Mouse (Mus musculus): Measurements from ENCODE around the gene H2-D1. TPM values are rescaled to one million over a fixed set of nuclear protein-coding genes. Genes with fewer than 3 reads are reported as not detected.
A peak's percentile ranks its signal among the peaks of the same experiment; 100 is the strongest.

H2-D1 gene
- polyA plus RNA-seq, 1 experiment from 2014 or later = 90.8 TPM

- Histone ChIP-seq H3K9ac (ENCODE audit: low read depth, low read length) (no peak overlapping the region), H3K27ac (ENCODE audit: low read depth, low read length) (no peak overlapping the region), H3K4me1 (replicated peaks; ENCODE audit: control insufficient read depth, insufficient read depth, low read length) (0 out of 2 replicates have a peak, but pooled peaks cover 2% of the 10 kb centered on the region), H3K4me3 (ENCODE audit: low read depth, low read length) (no peak overlapping the region), H3K36me3 (ENCODE audit: control insufficient read depth, insufficient read depth, low read length) (peaks cover under 1% of the 10 kb centered on the region), H3K4me2 (peak overlapping the region; percentile 24; the same call in 1 of the 2 replicates), H3K27me3 (replicated peaks; ENCODE audit: control insufficient read depth, insufficient read depth, low read length) (no peaks in the 10 kb centered on the region; the same call in 1 of the 2 replicates), H3K9me3 (ENCODE audit: control insufficient read depth, low read length) (no peaks in the 10 kb centered on the region)
- no peak for ATAC-seq (replicated peaks; ENCODE audit: low FRiP score)
- DNase-seq (ENCODE audit: low spot score) = no peak
- 37% methylated on average over 13 of the region's 14 CpGs for WGBS
Measured at GRCm38 (mm10) chr17:35258492-35259478, 3.7 kb upstream of the H2-D1 start.

- ATAC-seq (replicated peaks; ENCODE audit: low FRiP score) (no peak), DNase-seq (ENCODE audit: low spot score) (no peak)
- no peak overlapping the region for H3K4me2 ChIP-seq
- no peak overlapping the region for H3K4me3 ChIP-seq (ENCODE audit: low read depth, low read length)
- 0 out of 2 replicates have a peak, but pooled peaks cover 2% of the 10 kb centered on the region for H3K4me1 ChIP-seq (replicated peaks; ENCODE audit: control insufficient read depth, insufficient read depth, low read length)
- H3K27me3 ChIP-seq (replicated peaks; ENCODE audit: control insufficient read depth, insufficient read depth, low read length) = no peaks in the 10 kb centered on the region; the same call in 1 of the 2 replicates
- no peaks in the 10 kb centered on the region for H3K36me3 ChIP-seq (ENCODE audit: control insufficient read depth, insufficient read depth, low read length)
- no peaks in the 10 kb centered on the region for H3K9me3 ChIP-seq (ENCODE audit: control insufficient read depth, low read length)
- no peak overlapping the region for H3K9ac ChIP-seq (ENCODE audit: low read depth, low read length)
- 84% methylated on average over 4 of the region's 4 CpGs for WGBS
- no peak overlapping the region for H3K27ac ChIP-seq (ENCODE audit: low read depth, low read length)
Measured at GRCm38 (mm10) chr17:35259621-35260020, 2.9 kb upstream of the H2-D1 start.

- ATAC-seq (replicated peaks; ENCODE audit: low FRiP score) (no peak), DNase-seq (ENCODE audit: low spot score) (no peak)
- Histone ChIP-seq H3K27ac (ENCODE audit: low read depth, low read length) (no peak overlapping the region), H3K36me3 (ENCODE audit: control insufficient read depth, insufficient read depth, low read length) (no peaks in the 10 kb centered on the region), H3K4me2 (no peak overlapping the region; the same call in 1 of the 2 replicates), H3K4me1 (replicated peaks; ENCODE audit: control insufficient read depth, insufficient read depth, low read length) (0 out of 2 replicates have a peak, but pooled peaks cover 2% of the 10 kb centered on the region), H3K9ac (ENCODE audit: low read depth, low read length) (no peak overlapping the region), H3K27me3 (replicated peaks; ENCODE audit: control insufficient read depth, insufficient read depth, low read length) (no peaks in the 10 kb centered on the region; the same call in 1 of the 2 replicates), H3K9me3 (ENCODE audit: control insufficient read depth, low read length) (no peaks in the 10 kb centered on the region), H3K4me3 (ENCODE audit: low read depth, low read length) (0 out of 2 replicates have a peak overlapping the region, but pooled peaks have one; percentile 2)
- 76% methylated on average over 13 of the region's 13 CpGs for WGBS
Measured at GRCm38 (mm10) chr17:35261651-35262050, 879 bp upstream of the H2-D1 start.

GRCm38 (mm10) chr17:35263523-35263883, 973 bp downstream of the H2-D1 start:
- no peaks in the 10 kb centered on the region for H3K36me3 ChIP-seq (ENCODE audit: control insufficient read depth, insufficient read depth, low read length)
- 1% methylated on average over 29 of the region's 31 CpGs for WGBS
- peak overlapping the region; percentile 69 for H3K9ac ChIP-seq (ENCODE audit: low read depth, low read length)
- peaks cover 4% of the 10 kb centered on the region; the same call in 1 of the 2 replicates for H3K27me3 ChIP-seq (replicated peaks; ENCODE audit: control insufficient read depth, insufficient read depth, low read length)
- DNase-seq (ENCODE audit: low spot score) = no peak
- H3K27ac ChIP-seq (ENCODE audit: low read depth, low read length) = no peak overlapping the region
- peak overlapping the region; percentile 70 for H3K4me3 ChIP-seq (ENCODE audit: low read depth, low read length)
- peak overlapping the region; percentile 99 for H3K4me2 ChIP-seq
- ATAC-seq (replicated peaks; ENCODE audit: low FRiP score) = peak; percentile 20; the same call in 1 of the 2 replicates
- no peaks in the 10 kb centered on the region for H3K4me1 ChIP-seq (replicated peaks; ENCODE audit: control insufficient read depth, insufficient read depth, low read length)
- no peaks in the 10 kb centered on the region for H3K9me3 ChIP-seq (ENCODE audit: control insufficient read depth, low read length)

GRCm38 (mm10) chr17:35267399-35268086, 5.0 kb downstream of the H2-D1 start:
- Histone ChIP-seq H3K4me2 (no peak overlapping the region), H3K9me3 (ENCODE audit: control insufficient read depth, low read length) (no peaks in the 10 kb centered on the region), H3K4me3 (ENCODE audit: low read depth, low read length) (no peak overlapping the region), H3K9ac (ENCODE audit: low read depth, low read length) (no peak overlapping the region), H3K27ac (ENCODE audit: low read depth, low read length) (no peak overlapping the region), H3K4me1 (replicated peaks; ENCODE audit: control insufficient read depth, insufficient read depth, low read length) (no peaks in the 10 kb centered on the region), H3K36me3 (ENCODE audit: control insufficient read depth, insufficient read depth, low read length) (no peaks in the 10 kb centered on the region), H3K27me3 (replicated peaks; ENCODE audit: control insufficient read depth, insufficient read depth, low read length) (peaks cover 4% of the 10 kb centered on the region)
- 68% methylated on average over 1 of the region's 1 CpGs for WGBS
- ATAC-seq (replicated peaks; ENCODE audit: low FRiP score) = no peak
- DNase-seq (ENCODE audit: low spot score) = no peak

- no peak overlapping the region for H3K27ac ChIP-seq (ENCODE audit: low read depth, low read length)
- no peaks in the 10 kb centered on the region for H3K4me1 ChIP-seq (replicated peaks; ENCODE audit: control insufficient read depth, insufficient read depth, low read length)
- H3K27me3 ChIP-seq (replicated peaks; ENCODE audit: control insufficient read depth, insufficient read depth, low read length) = peaks cover 4% of the 10 kb centered on the region
- DNase-seq (ENCODE audit: low spot score) (peak; percentile 69), ATAC-seq (replicated peaks; ENCODE audit: low FRiP score) (no peak)
- H3K9me3 ChIP-seq (ENCODE audit: control insufficient read depth, low read length) = no peaks in the 10 kb centered on the region
- H3K36me3 ChIP-seq (ENCODE audit: control insufficient read depth, insufficient read depth, low read length) = no peaks in the 10 kb centered on the region
- WGBS = 30% methylated on average over 3 of the region's 3 CpGs
- no peak overlapping the region for H3K4me2 ChIP-seq
- H3K9ac ChIP-seq (ENCODE audit: low read depth, low read length) = no peak overlapping the region
- no peak overlapping the region for H3K4me3 ChIP-seq (ENCODE audit: low read depth, low read length)
Measured at GRCm38 (mm10) chr17:35269653-35270347, 7.3 kb downstream of the H2-D1 start.

- DNase-seq (ENCODE audit: low spot score) (no peak), ATAC-seq (replicated peaks; ENCODE audit: low FRiP score) (no peak)
- no peaks in the 10 kb centered on the region for H3K4me1 ChIP-seq (replicated peaks; ENCODE audit: control insufficient read depth, insufficient read depth, low read length)
- 58% methylated on average over 3 of the region's 3 CpGs for WGBS
- H3K27ac ChIP-seq (ENCODE audit: low read depth, low read length) = no peak overlapping the region
- peaks cover 16% of the 10 kb centered on the region for H3K27me3 ChIP-seq (replicated peaks; ENCODE audit: control insufficient read depth, insufficient read depth, low read length)
- no peak overlapping the region for H3K4me3 ChIP-seq (ENCODE audit: low read depth, low read length)
- no peak overlapping the region for H3K9ac ChIP-seq (ENCODE audit: low read depth, low read length)
- H3K9me3 ChIP-seq (ENCODE audit: control insufficient read depth, low read length) = no peaks in the 10 kb centered on the region
- H3K4me2 ChIP-seq = no peak overlapping the region
- H3K36me3 ChIP-seq (ENCODE audit: control insufficient read depth, insufficient read depth, low read length) = no peaks in the 10 kb centered on the region
Measured at GRCm38 (mm10) chr17:35272249-35272648, 9.7 kb downstream of the H2-D1 start.

GRCm38 (mm10) chr17:35274770-35275169, 12.2 kb downstream of the H2-D1 start:
- DNase-seq (ENCODE audit: low spot score) (peak; percentile 74), ATAC-seq (replicated peaks; ENCODE audit: low FRiP score) (peak; percentile 57)
- no peak overlapping the region for H3K9ac ChIP-seq (ENCODE audit: low read depth, low read length)
- H3K9me3 ChIP-seq (ENCODE audit: control insufficient read depth, low read length) = no peaks in the 10 kb centered on the region
- 5% methylated on average over 11 of the region's 11 CpGs for WGBS
- no peaks in the 10 kb centered on the region for H3K36me3 ChIP-seq (ENCODE audit: control insufficient read depth, insufficient read depth, low read length)
- no peak overlapping the region for H3K4me2 ChIP-seq
- no peak overlapping the region for H3K27ac ChIP-seq (ENCODE audit: low read depth, low read length)
- H3K4me1 ChIP-seq (replicated peaks; ENCODE audit: control insufficient read depth, insufficient read depth, low read length) = no peaks in the 10 kb centered on the region
- no peak overlapping the region for H3K4me3 ChIP-seq (ENCODE audit: low read depth, low read length)
- H3K27me3 ChIP-seq (replicated peaks; ENCODE audit: control insufficient read depth, insufficient read depth, low read length) = peaks cover 18% of the 10 kb centered on the region

Measured in liver, embryonic 11.5 days (tissue).